Mouse (Mus musculus) embryonic facial prominence, embryonic 10.5 days (tissue): Measurements from ENCODE around the gene Fscn3. TPM values are rescaled to one million over a fixed set of nuclear protein-coding genes. Genes with fewer than 3 reads are reported as not detected.

Experiments used
- DNase-seq: peaks from one replicate; pipeline ENCODE4 v3.0.0-alpha.2; 2017; ENCODE audit warnings: low spot score
- H3K27ac ChIP-seq: fragments of 300-500 bp; sonication (generic); replicated peaks from 2 replicates; pipeline ENCODE4 v1.5.1; 2016; ENCODE audit warnings: mild to moderate bottlenecking
- H3K27me3 ChIP-seq: fragments of 300-500 bp; sonication (generic); replicated peaks from 2 replicates; pipeline ENCODE4 v1.6.1; 2016; ENCODE audit warnings: low read depth, mild to moderate bottlenecking; ENCODE audit not compliant: poor library complexity, severe bottlenecking
- H3K36me3 ChIP-seq: fragments of 300-500 bp; sonication (generic); replicated peaks from 2 replicates; pipeline ENCODE4 v1.6.1; 2016; ENCODE audit warnings: mild to moderate bottlenecking, moderate library complexity
- H3K4me1 ChIP-seq: fragments of 300-500 bp; sonication (generic); 2 replicates; pipeline ENCODE4 v1.6.1; 2016
- H3K4me3 ChIP-seq: fragments of 300-500 bp; sonication (generic); 2 replicates; pipeline ENCODE4 v1.5.1; 2016; ENCODE audit warnings: mild to moderate bottlenecking, moderate library complexity
- H3K9me3 ChIP-seq: fragments of 300-500 bp; sonication (generic); 2 replicates; pipeline ENCODE4 v1.6.1; 2016; ENCODE audit warnings: mild to moderate bottlenecking
- WGBS: fragments of 180-500 bp; shearing (Covaris S2); methylation state at CpG from one replicate; pipeline ENCODE4 v1.1.7; 2016; 5-methylcytosine and 5-hydroxymethylcytosine counted together
- polyA plus RNA-seq: library from polyadenylated mRNA; unstranded; fragments of >200 nt; fragmentation: Nextera tagmentation; extraction: Ambion mirVana; gene quantifications from 2 replicates; pipeline ENCODE4 v1.2.1, GENCODE M21; 2016

The Fscn3 gene
- polyA plus RNA-seq, 1 experiment from 2014 or later, result not detected

DNA sequence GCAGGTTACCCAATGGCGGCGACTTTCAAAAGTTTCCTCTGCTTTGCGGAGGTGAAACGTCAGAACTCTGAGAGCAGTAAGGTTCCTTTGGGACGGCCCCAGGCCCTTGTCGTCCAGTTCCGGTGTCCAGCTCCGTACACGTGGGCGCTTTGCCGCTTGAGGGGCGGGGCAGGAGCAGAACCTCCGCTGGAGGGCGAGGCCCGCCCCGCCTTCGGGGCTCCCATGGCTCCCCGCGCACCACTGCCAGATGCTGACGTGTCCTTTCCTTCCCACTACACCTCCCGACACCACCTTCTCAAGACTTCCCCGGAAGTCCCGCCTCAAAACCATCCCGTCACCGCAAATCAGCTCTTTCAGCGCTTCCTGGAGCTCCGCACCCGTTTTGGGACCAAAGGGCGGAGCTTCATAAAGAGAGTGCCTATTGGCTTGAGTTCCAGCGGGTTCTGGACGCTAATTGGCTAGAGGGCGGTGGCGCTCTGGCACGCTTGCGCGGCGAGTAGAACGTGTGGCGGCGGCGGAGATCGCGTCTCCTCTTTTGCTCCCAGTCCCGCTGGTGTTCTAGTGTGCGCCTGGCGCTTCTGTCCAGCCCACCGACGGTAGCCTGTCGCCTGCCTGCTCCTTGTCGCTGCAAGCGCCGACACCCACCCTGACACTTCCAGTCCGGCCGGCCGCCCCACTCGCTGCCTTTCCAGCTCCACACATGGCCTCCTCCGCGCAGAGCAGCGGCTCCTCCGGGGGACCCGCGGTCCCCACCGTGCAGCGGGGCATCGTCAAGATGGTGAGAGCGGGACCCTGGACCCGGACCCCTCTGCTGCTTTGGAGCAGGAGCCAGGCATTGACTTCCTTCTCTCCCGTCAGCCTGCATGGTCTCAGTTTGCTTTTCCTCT, 52.5 kb downstream of the Fscn3 start:
- no peaks in the 10 kb centered on the region for H3K27me3 ChIP-seq
- WGBS, result under 1% methylated on average over 68 of the region's 68 CpGs
- DNase-seq, result peak; percentile 98

DNA sequence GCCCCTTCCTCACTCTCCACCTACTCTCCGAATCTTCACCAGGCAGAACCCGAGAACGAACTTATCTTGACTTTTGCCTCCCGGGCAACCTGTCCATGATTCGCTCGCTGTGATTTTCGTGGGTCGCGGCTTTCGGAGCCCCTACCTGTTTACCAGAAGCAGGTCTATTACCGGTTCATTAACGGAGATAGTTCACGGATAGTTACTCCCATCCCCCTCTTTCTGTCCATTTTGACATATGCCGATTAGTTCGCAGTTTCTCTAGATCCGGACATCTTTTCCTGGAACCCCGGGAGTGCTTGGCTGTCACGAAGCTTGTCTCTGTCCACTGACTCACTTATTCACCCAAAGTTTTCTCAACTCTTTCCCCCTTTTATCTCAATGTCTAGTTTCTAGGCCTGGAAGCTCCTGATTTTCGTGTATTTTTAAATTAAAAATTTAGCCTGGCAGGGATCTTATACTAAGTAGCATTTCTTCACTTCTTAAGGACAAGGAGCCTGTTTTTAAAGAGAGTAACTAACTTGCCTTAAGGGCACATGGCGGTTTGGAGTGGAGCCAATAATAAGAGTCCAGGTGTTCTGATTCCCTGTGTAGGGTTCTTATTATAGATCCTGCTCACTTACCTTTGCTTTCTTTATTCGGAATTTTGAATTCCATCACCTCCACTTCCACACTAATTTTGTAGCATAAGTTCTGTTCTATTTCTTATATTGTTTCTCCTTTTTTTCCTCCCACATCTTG, 53.3 kb downstream of the Fscn3 start:
- 6% methylated on average over 21 of the region's 21 CpGs for WGBS
- H3K4me1 ChIP-seq, result peaks cover 31% of the 10 kb centered on the region
- peak overlapping the region; percentile 96 for H3K4me3 ChIP-seq
- peak overlapping the region; percentile 86 for H3K27ac ChIP-seq
- no peaks in the 10 kb centered on the region for H3K27me3 ChIP-seq
- no peak for DNase-seq
- no peaks in the 10 kb centered on the region for H3K9me3 ChIP-seq
- peaks cover 28% of the 10 kb centered on the region for H3K36me3 ChIP-seq

More for the DNA sequence above, 52.5 kb downstream of the Fscn3 start:
- Histone ChIP-seq H3K27ac (peak overlapping the region; percentile 86), H3K4me3 (peak overlapping the region; percentile 96), H3K4me1 (peaks cover 31% of the 10 kb centered on the region), H3K9me3 (no peaks in the 10 kb centered on the region), H3K36me3 (peaks cover 20% of the 10 kb centered on the region)

DNA sequence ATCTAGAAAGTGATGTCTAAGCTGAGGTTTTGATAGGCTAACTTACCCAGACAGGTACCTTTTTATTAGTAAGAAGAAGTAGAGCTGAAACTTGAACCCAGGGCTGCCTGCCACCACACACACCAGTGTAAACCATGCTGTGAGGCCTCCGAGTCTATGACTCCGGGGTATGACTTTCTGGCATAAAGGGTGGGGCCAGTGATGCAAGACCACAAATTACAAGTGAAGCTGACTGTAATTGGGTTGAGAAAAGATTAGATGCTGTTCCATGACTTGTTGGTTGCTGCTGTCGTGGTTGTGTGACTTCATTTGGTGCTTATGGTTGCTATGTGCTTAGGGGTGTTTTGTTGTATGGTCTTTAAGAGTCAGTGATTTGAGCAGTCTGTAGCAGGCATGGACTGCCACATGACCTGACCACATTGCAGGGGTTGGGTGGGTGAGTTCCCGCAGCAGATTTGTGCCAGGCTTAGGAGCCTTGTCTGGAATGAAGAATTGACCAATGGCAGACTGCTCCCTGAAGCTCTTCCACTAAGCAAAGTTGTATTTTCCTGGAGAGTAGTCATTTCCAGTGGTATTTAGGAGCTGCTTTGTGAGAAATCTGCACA, 55.2 kb downstream of the Fscn3 start:
- H3K27me3 ChIP-seq, result no peaks in the 10 kb centered on the region
- H3K27ac ChIP-seq, result no peak overlapping the region
- no peak overlapping the region for H3K4me3 ChIP-seq
- peaks cover 32% of the 10 kb centered on the region for H3K36me3 ChIP-seq
- H3K9me3 ChIP-seq, result no peaks in the 10 kb centered on the region
- peaks cover 31% of the 10 kb centered on the region for H3K4me1 ChIP-seq
- no peak for DNase-seq
- WGBS, result 82% methylated on average over 4 of the region's 4 CpGs

DNA sequence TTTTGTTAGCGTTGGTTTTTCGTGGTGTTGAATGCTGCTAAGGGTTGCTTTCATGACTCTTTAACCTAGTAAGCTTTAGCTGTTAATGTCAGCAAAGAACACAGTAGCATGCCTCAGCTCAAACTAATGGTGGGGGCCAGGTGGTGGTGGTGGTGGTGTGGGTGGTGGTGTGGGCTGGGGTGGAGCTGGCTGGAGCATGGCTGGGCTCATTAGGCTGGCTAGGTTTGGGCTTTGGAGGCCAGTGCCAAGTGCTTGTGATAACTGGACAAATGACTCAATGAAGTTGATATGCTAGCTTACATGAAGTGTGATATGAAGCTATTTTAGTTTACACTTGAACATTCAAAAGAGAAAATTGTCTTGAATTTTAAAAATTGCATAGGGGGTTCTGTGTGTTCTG, 58.4 kb downstream of the Fscn3 start:
- H3K9me3 ChIP-seq, result no peaks in the 10 kb centered on the region
- H3K4me3 ChIP-seq, result no peak overlapping the region
- H3K36me3 ChIP-seq, result peaks cover 57% of the 10 kb centered on the region
- H3K27ac ChIP-seq, result no peak overlapping the region
- no peaks in the 10 kb centered on the region for H3K27me3 ChIP-seq
- H3K4me1 ChIP-seq, result peaks cover 24% of the 10 kb centered on the region
- 93% methylated on average over 2 of the region's 2 CpGs for WGBS
- no peak for DNase-seq

DNA sequence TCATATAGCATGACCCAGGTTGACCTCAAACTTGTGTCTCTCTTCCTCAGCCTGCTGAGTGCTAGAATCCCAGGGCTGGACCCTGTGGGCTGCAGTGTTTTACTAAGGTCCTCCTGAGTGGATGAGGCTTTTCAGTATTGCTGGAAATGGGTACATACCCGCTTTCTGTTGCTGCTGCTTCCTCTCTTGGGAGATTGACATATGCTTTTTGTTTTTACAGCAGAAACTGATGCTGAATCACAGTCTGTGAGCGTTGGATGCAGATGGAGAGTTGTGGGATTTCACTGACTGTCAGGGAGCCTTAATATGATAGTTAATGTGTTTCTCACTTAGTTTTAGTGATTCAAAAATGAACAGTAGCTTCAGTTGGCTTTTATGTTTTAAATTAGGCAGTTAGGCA, 58.9 kb downstream of the Fscn3 start:
- DNase-seq, result no peak
- Histone ChIP-seq H3K4me3 (no peak overlapping the region), H3K27me3 (no peaks in the 10 kb centered on the region), H3K36me3 (peaks cover 61% of the 10 kb centered on the region), H3K4me1 (peaks cover 19% of the 10 kb centered on the region), H3K9me3 (no peaks in the 10 kb centered on the region), H3K27ac (no peak overlapping the region)
- WGBS, result 72% methylated on average over 2 of the region's 2 CpGs

DNA sequence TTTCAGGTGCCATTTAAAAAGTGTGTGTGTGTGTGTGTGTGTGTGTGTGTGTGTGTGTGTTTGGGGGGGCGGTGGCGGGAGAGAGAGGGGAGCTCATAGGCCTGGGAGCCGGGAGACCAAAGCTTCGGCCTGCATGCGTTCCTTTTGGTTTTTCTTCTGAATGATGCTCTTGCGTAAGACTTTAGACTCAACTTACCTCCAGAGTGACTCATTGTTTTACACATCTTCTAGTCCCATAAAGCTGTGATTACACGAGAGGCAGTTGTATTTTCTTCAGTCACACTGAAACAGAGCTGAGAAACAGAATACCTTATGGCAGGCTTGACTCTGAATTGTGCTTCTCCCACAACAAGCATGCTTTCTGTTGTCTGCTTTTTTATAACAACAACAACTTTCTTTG, 59.3 kb downstream of the Fscn3 start:
- no peaks in the 10 kb centered on the region for H3K27me3 ChIP-seq
- peaks cover 15% of the 10 kb centered on the region for H3K4me1 ChIP-seq
- DNase-seq, result no peak
- 91% methylated on average over 7 of the region's 7 CpGs for WGBS
- H3K27ac ChIP-seq, result no peak overlapping the region
- H3K9me3 ChIP-seq, result no peaks in the 10 kb centered on the region
- peaks cover 61% of the 10 kb centered on the region for H3K36me3 ChIP-seq
- no peak overlapping the region for H3K4me3 ChIP-seq

Other genes with a start within 250 kb of the Fscn3 start
- 16.9 and 17.8 TPM in 2 replicates for gene Zfp800, start 29.8 kb upstream of the Fscn3 start, polyA plus RNA-seq
- 265 and 287 TPM in 2 replicates for gene Arf5, start 4.2 kb upstream of the Fscn3 start, polyA plus RNA-seq
- gene Gcc1, start 601 bp downstream of the Fscn3 start, polyA plus RNA-seq, result 10.2 and 11.3 TPM in 2 replicates
- gene Pax4, start 21.6 kb downstream of the Fscn3 start, polyA plus RNA-seq, result 0.12 TPM in 1 of 2 replicates, not detected in the other
- 119 and 127 TPM in 2 replicates for gene Snd1, start 47.4 kb downstream of the Fscn3 start, polyA plus RNA-seq